Mouse (Mus musculus) stomach, embryonic 14.5 days (tissue): ENCODE measurements around the gene Ncln. TPM values are rescaled to one million over a fixed set of nuclear protein-coding genes. Genes with fewer than 3 reads are reported as not detected.

Source experiments
- ATAC-seq: fragments of 200-750 bp; cut with Nextera tagmentation; 2 replicates; pipeline ENCODE4 v1.8.0; 2017; ENCODE audit warnings: low read depth, moderate TSS enrichment; ENCODE audit not compliant: insufficient number of reproducible peaks, insufficient read depth, low FRiP score
- H3K27ac ChIP-seq: fragments of 300-500 bp; sonication (generic); 2 replicates; pipeline ENCODE4 v1.5.1; 2014; ENCODE audit warnings: mild to moderate bottlenecking, low read length, moderate library complexity, mixed read lengths
- H3K27me3 ChIP-seq: fragments of 300-500 bp; sonication (generic); 2 replicates; pipeline ENCODE4 v1.6.1; 2014; ENCODE audit warnings: low read length, control low read depth, mixed read lengths; ENCODE audit not compliant: control insufficient read depth, insufficient read depth
- H3K36me3 ChIP-seq: fragments of 300-500 bp; sonication (generic); 2 replicates; pipeline ENCODE4 v1.6.1; 2014; ENCODE audit warnings: mild to moderate bottlenecking, control low read depth, low read length, moderate library complexity, mixed read lengths; ENCODE audit not compliant: control insufficient read depth, insufficient read depth
- H3K4me1 ChIP-seq: fragments of 300-500 bp; sonication (generic); 2 replicates; pipeline ENCODE4 v1.6.1; 2014; ENCODE audit warnings: low read length, control low read depth, mixed read lengths; ENCODE audit not compliant: control insufficient read depth, insufficient read depth
- H3K4me2 ChIP-seq: fragments of 300-500 bp; sonication (generic); replicated peaks from 2 replicates; pipeline ENCODE4 v1.6.1; 2014; ENCODE audit warnings: low read depth, low read length, control low read depth
- H3K4me3 ChIP-seq: fragments of 300-500 bp; sonication (generic); 2 replicates; pipeline ENCODE4 v1.5.1; 2014; ENCODE audit warnings: low read depth, low read length, control low read depth
- H3K9ac ChIP-seq: fragments of 300-500 bp; sonication (generic); replicated peaks from 2 replicates; pipeline ENCODE4 v1.6.1; 2014; ENCODE audit warnings: low read depth, mild to moderate bottlenecking, control low read depth, low read length, moderate library complexity, mixed read lengths
- H3K9me3 ChIP-seq: fragments of 300-500 bp; sonication (generic); 2 replicates; pipeline ENCODE4 v1.6.1; 2016; ENCODE audit warnings: low read depth, low read length, control low read depth; ENCODE audit not compliant: control insufficient read depth
- WGBS: fragments of 180-500 bp; shearing (Covaris S2); extraction: QIAGEN DNeasy Blood & Tissue Kit; methylation state at CpG from one replicate; pipeline ENCODE4 v1.1.7; 2014; 5-methylcytosine and 5-hydroxymethylcytosine counted together
- polyA plus RNA-seq: library from polyadenylated mRNA; unstranded; fragments of >200 nt; fragmentation: Nextera tagmentation; extraction: Ambion mirVana; gene quantifications from 2 replicates; pipeline ENCODE4 v1.2.1, GENCODE M21; 2014

The Ncln gene
- polyA plus RNA-seq, 1 experiment from 2014 or later: 79.1 TPM

- H3K27me3 ChIP-seq: peaks cover 52% of the 10 kb centered on the region
- 38% methylated on average over 11 of the region's 11 CpGs for WGBS
- no peaks in the 10 kb centered on the region for H3K9me3 ChIP-seq
- H3K36me3 ChIP-seq: no peaks in the 10 kb centered on the region
- H3K27ac ChIP-seq: no peak overlapping the region
- no peak for ATAC-seq
- H3K4me1 ChIP-seq: 0 out of 2 replicates have a peak, but pooled peaks cover 2% of the 10 kb centered on the region
- H3K4me3 ChIP-seq: no peak overlapping the region
- no peak overlapping the region for H3K4me2 ChIP-seq
- no peak overlapping the region for H3K9ac ChIP-seq
Observed at GRCm38 (mm10) chr10:81460951-81461350, 35.2 kb downstream of the Ncln start.

GRCm38 (mm10) chr10:81460471-81460870 is 35.7 kb downstream of the Ncln start:
- no peak overlapping the region for H3K27ac ChIP-seq
- H3K9ac ChIP-seq: no peak overlapping the region
- H3K36me3 ChIP-seq: no peaks in the 10 kb centered on the region
- ATAC-seq: no peak
- no peaks in the 10 kb centered on the region for H3K9me3 ChIP-seq
- no peak overlapping the region for H3K4me3 ChIP-seq
- 29% methylated on average over 20 of the region's 20 CpGs for WGBS
- H3K4me2 ChIP-seq: no peak overlapping the region
- H3K27me3 ChIP-seq: peaks cover 52% of the 10 kb centered on the region
- H3K4me1 ChIP-seq: 0 out of 2 replicates have a peak, but pooled peaks cover 2% of the 10 kb centered on the region

- Histone ChIP-seq H3K27me3 (peaks cover 50% of the 10 kb centered on the region), H3K4me3 (no peak overlapping the region)
- ATAC-seq: no peak
Observed at GRCm38 (mm10) chr10:81459399-81459798, 36.8 kb downstream of the Ncln start.

GRCm38 (mm10) chr10:81458267-81458666 is 37.9 kb downstream of the Ncln start:
- WGBS: 86% methylated on average over 6 of the region's 6 CpGs
- ATAC-seq: no peak
- H3K27me3 ChIP-seq: peaks cover 44% of the 10 kb centered on the region

More at GRCm38 (mm10) chr10:81459399-81459798, 36.8 kb downstream of the Ncln start:
- Histone ChIP-seq H3K4me2 (no peak overlapping the region), H3K27ac (no peak overlapping the region), H3K9me3 (no peaks in the 10 kb centered on the region), H3K4me1 (no peaks in the 10 kb centered on the region), H3K36me3 (no peaks in the 10 kb centered on the region), H3K9ac (no peak overlapping the region)
- WGBS: 68% methylated on average over 21 of the region's 21 CpGs

GRCm38 (mm10) chr10:81457624-81458023 is 38.6 kb downstream of the Ncln start:
- H3K9ac ChIP-seq: no peak overlapping the region
- no peaks in the 10 kb centered on the region for H3K9me3 ChIP-seq
- H3K4me3 ChIP-seq: no peak overlapping the region
- no peak overlapping the region for H3K27ac ChIP-seq
- no peak overlapping the region for H3K4me2 ChIP-seq
- no peak for ATAC-seq
- H3K27me3 ChIP-seq: peaks cover 46% of the 10 kb centered on the region
- no peaks in the 10 kb centered on the region for H3K4me1 ChIP-seq
- no peaks in the 10 kb centered on the region for H3K36me3 ChIP-seq
- WGBS: 82% methylated on average over 8 of the region's 8 CpGs

More at GRCm38 (mm10) chr10:81458267-81458666, 37.9 kb downstream of the Ncln start:
- Histone ChIP-seq H3K27ac (no peak overlapping the region), H3K9me3 (no peaks in the 10 kb centered on the region), H3K4me2 (no peak overlapping the region), H3K36me3 (no peaks in the 10 kb centered on the region), H3K4me3 (no peak overlapping the region), H3K4me1 (no peaks in the 10 kb centered on the region), H3K9ac (no peak overlapping the region)

- no peak overlapping the region for H3K27ac ChIP-seq
- H3K4me2 ChIP-seq: no peak overlapping the region
- peak; percentile 31; the same call in 1 of the 2 replicates for ATAC-seq
- no peaks in the 10 kb centered on the region for H3K36me3 ChIP-seq
- H3K27me3 ChIP-seq: peaks cover 47% of the 10 kb centered on the region
- H3K4me3 ChIP-seq: no peak overlapping the region
- H3K4me1 ChIP-seq: no peaks in the 10 kb centered on the region
- 38% methylated on average over 12 of the region's 12 CpGs for WGBS
- H3K9ac ChIP-seq: no peak overlapping the region
- H3K9me3 ChIP-seq: no peaks in the 10 kb centered on the region
Observed at GRCm38 (mm10) chr10:81456983-81457563, 39.1 kb downstream of the Ncln start.

- H3K4me3 ChIP-seq: no peak within 1 kb of the TSS
- H3K4me2 ChIP-seq: no peak within 1 kb of the TSS
- no peaks in the 10 kb centered on the region for H3K9me3 ChIP-seq
- H3K36me3 ChIP-seq: no peaks in the 10 kb centered on the region
- H3K9ac ChIP-seq: no peak within 1 kb of the TSS
- H3K4me1 ChIP-seq: no peaks in the 10 kb centered on the region
- H3K27ac ChIP-seq: no peak within 1 kb of the TSS
- ATAC-seq: no peak
- WGBS: 60% methylated on average over 28 of the region's 28 CpGs
- peaks cover 46% of the 10 kb centered on the region for H3K27me3 ChIP-seq
Observed at GRCm38 (mm10) chr10:81455181-81455895, 40.9 kb downstream of the Ncln start, which contains the start of gene Nfic. Nfic (minus strand) TSS chr10:81455635.

- WGBS: 69% methylated on average over 2 of the region's 2 CpGs
- ATAC-seq: no peak
- H3K27me3 ChIP-seq: peaks cover 41% of the 10 kb centered on the region
Observed at GRCm38 (mm10) chr10:81454106-81454505, 42.1 kb downstream of the Ncln start.

More at GRCm38 (mm10) chr10:81454106-81454505, 42.1 kb downstream of the Ncln start:
- no peak overlapping the region for H3K4me2 ChIP-seq
- no peak overlapping the region for H3K9ac ChIP-seq
- H3K9me3 ChIP-seq: no peaks in the 10 kb centered on the region
- no peaks in the 10 kb centered on the region for H3K4me1 ChIP-seq
- H3K36me3 ChIP-seq: no peaks in the 10 kb centered on the region
- H3K4me3 ChIP-seq: no peak overlapping the region
- H3K27ac ChIP-seq: no peak overlapping the region
